Mouse (Mus musculus): ENCODE data around the gene Smim15. TPM values are rescaled to one million over a fixed set of nuclear protein-coding genes. Genes with fewer than 3 reads are reported as not detected.

Smim15 gene
- polyA plus RNA-seq, 1 experiment from 2014 or later: 39.3 TPM

Other genes with a start within 250 kb of the Smim15 start
- gene Ndufaf2, start 114.2 kb downstream of the Smim15 start, polyA plus RNA-seq (2015; fragmentation: Nextera tagmentation; extraction: Ambion mirVana): 74.3 and 74.7 TPM in 2 replicates
- gene Ercc8, start 114.3 kb downstream of the Smim15 start, polyA plus RNA-seq (2015; fragmentation: Nextera tagmentation; extraction: Ambion mirVana): 32.3 and 32.9 TPM in 2 replicates
- gene Elovl7, start 170.0 kb downstream of the Smim15 start, polyA plus RNA-seq (2015; fragmentation: Nextera tagmentation; extraction: Ambion mirVana): 4.1 and 5.0 TPM in 2 replicates

All from hindbrain, embryonic 16.5 days (tissue).